Mouse (Mus musculus): ENCODE measurements around the gene Bnc2. TPM values are rescaled to one million over a fixed set of nuclear protein-coding genes. Genes with fewer than 3 reads are reported as not detected.

Gene Bnc2
- total RNA-seq, 2 experiments from 2014 or later = not detected

DNA sequence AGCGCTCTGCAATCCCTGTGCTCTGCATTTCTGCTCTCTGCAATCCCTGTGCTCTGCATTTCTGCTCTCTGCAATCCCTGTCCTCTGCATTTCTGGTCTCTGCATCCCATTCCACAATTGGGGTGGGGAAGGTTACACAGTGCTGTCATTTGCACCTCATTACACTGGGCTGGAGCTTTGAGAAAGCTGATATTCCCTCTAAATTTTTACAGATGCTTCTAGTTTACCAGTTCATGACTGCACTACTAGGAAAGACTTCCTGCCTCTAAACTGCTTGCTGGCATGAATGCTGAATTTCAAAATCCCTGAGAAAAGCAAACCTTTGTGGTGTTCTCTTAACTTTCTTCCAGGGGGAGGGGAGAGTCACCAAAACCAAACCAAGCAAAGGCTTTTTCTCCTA, 41.1 kb downstream of the Bnc2 start:
- ATAC-seq (replicated peaks; ENCODE audit: poor library complexity) = no peak

DNA sequence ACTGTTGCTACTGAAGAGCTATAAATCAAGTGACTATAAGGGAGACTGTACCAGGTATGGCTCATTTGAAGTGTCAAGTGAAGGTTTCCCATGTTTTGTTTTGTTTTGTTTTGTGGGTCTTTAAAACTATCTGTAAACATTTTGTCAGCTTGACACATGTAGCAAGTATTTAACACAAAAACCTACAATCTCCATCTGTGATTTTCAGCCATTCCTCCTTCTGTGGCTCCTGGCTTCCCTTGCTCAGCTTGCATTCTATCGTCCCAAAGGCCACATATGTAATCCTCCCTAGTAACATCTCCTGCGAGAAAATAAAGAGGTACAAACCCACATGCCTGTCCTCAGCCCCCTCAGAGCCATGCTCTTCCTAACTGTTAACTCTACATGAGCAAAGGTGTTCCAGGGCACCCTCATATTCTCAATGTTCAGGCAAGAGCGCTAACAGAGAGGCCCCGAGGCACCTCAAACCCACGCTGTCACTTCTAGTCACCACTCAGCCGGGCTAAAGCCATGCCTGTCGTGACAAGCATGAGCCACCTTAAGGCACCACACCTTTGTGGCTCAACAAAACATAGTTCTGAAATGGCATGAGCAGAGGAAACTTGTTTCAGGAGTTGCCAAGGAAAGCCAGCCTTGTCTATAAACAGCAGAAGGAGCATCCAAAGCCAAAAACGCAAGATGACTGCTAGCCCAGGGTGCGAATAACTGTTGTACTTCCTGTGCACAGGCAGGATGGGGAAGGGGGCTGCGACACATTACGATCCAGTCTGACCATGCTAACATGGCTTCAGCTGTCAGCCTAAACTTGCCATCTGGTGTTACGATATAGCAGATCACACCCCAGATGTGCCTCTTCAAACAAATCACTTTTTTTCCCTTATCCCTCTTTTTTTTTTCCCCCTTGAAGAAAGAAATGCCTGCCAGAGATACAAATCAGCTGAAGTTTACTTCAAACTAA, 42.0 kb downstream of the Bnc2 start:
- no peak for ATAC-seq (replicated peaks; ENCODE audit: poor library complexity)

- no peak for ATAC-seq (replicated peaks; ENCODE audit: poor library complexity)
Observed at GRCm38 (mm10) chr4:84627616-84628015, 47.5 kb downstream of the Bnc2 start.

DNA sequence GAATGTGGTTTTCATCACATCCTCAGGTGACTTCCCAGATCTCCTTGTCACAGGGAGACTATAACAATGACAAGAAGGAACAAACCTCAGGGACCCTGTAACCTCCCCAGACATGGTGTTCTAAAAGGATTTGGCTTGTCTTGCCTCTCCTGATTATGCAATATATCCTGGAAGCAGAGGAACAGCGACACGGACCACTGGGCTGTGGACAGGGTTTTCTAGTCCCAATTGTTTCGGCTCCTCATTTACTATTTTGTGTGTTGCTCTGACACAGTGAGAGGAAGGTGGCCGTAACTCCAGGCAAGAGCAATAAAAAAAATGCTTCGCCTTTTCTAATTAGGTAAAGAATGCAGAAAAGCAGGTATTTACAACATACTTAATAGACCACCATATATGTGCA, 51.8 kb downstream of the Bnc2 start:
- no peak for ATAC-seq (replicated peaks; ENCODE audit: poor library complexity)

- ATAC-seq (replicated peaks; ENCODE audit: poor library complexity) = no peak
Observed at GRCm38 (mm10) chr4:84621785-84622184, 53.3 kb downstream of the Bnc2 start.

DNA sequence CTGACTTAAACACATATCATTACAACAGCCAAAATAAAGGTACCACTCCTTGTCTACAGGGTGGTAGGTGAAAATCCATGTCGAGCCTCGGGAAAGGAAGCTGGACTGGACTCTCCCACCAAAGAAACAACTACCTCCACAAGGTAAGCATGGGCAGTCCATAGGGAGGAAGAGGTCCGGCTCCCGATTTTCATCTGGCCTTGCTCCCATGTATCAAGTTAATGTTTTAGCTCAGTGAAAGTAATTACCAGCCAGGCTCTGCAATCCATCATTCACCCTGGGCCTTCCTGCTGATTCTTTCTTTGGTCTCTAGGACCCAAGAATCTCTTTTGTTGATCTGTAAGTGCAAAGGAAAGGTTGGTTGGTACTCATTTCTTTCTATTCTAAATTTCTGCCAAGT, 65.2 kb downstream of the Bnc2 start:
- ATAC-seq (replicated peaks; ENCODE audit: poor library complexity) = no peak

DNA sequence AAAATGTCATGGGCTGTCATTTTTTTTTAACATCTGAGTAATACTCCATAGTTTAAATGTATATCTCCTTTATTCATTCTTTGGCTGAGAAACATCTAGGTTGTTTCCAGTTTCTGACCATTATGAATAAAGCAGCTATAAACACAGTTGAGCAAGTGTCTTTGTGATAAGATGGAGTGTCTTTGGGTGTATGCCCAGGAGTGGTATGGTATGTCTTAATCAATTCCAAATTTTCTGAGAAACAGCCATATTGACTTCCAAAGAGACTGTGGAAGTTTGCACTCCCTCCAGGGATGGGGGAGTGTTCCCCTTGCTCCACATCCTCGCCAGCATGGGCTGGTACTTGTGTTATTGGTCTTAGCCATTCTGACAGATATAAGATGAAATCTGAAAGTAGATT, 70.6 kb downstream of the Bnc2 start:
- ATAC-seq (replicated peaks; ENCODE audit: poor library complexity) = no peak

DNA sequence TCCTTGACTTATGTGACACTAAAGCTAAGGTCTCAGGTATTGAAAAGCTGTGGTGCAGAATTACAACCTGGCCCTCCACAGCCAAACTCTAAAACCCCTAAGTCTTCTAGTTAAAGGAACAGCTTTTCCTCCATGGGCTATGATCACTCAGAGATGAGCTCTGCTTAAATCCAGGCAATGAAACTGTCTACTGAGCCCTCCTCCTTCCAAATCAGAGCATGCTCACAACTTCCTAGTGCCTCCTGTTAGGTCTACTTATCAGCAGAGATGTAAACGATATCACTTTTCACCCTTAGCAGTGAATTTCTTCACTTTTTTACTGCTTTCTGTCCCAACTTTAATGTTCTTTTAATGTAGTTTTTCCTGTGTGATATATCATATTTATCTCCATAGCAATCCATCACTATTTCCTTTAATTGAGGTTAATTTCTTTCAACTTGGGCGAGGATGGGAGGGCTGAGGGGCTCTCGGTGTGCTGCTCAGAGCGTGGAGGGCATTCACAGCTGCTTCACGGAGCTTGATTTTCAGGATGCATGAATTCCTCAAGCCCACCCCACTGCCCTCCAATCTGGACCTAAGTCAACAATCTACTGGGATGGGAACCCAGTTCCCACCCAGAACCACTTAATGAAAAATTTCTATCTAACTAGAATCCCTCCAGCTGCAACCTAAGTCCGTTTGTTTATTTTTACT, 94.7 kb downstream of the Bnc2 start:
- no peak for ATAC-seq (replicated peaks; ENCODE audit: poor library complexity)

GRCm38 (mm10) chr4:84578296-84578695, 96.8 kb downstream of the Bnc2 start:
- no peak for ATAC-seq (replicated peaks; ENCODE audit: poor library complexity)

GRCm38 (mm10) chr4:84566123-84566522, 109.0 kb downstream of the Bnc2 start:
- ATAC-seq (replicated peaks; ENCODE audit: poor library complexity) = no peak

DNA sequence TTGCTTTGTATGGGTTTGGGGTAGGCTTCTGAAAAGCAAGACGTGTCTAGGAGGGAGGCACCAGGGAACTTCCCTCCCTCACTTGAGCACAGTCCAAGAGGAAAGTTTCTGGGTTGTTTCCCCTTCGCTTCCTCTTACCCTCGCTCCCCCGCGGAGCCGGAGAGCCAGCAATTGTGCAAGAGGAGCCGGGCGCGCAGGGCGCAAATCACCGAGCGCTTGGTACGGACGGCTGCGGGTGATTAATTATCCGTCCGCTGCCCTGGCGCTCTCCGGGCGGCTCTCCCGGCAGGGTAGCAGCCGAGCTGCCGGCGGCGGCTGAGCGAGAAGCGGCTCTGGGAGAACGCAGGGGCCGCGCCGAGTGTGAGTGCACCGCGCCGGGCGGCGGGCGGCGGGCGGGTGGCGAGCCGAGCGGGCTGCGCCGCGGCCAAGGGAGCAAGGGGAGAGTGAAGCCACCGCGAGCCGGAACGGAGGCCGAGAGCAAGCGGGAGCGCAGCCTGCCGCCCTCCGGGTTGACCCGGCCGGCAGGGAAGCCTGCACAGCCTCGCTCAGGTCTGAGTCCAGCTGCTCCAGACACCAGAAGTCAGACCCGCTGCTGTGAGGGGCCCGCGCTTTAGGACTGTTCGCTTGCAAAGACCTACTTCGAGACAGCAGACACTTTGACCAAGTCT, 129.7 kb downstream of the Bnc2 start:
- peak; percentile 93 for ATAC-seq (replicated peaks; ENCODE audit: poor library complexity)

DNA sequence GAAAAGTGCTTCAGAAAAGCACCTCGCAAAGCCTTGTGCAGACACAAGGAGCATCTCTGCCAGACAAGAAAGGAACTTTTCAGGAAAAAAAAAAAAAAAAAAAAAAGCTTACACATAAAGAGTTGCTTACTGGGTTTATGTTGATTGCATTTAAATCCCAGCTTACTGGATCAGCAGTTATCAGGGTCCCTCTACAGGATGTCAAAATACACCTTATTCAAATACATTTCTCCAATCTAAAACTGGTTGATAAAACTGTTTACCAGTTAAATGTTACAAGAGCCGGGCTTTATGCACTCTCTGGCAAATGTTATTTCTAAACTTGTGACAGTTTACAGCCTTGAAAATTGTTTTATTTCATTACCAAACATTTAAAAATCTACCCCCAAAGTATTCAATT, 130.4 kb downstream of the Bnc2 start:
- ATAC-seq (replicated peaks; ENCODE audit: poor library complexity) = no peak

GRCm38 (mm10) chr4:84540531-84540930, 134.5 kb downstream of the Bnc2 start:
- no peak for ATAC-seq (replicated peaks; ENCODE audit: poor library complexity)

GRCm38 (mm10) chr4:84539396-84539795, 135.7 kb downstream of the Bnc2 start:
- no peak for ATAC-seq (replicated peaks; ENCODE audit: poor library complexity)

DNA sequence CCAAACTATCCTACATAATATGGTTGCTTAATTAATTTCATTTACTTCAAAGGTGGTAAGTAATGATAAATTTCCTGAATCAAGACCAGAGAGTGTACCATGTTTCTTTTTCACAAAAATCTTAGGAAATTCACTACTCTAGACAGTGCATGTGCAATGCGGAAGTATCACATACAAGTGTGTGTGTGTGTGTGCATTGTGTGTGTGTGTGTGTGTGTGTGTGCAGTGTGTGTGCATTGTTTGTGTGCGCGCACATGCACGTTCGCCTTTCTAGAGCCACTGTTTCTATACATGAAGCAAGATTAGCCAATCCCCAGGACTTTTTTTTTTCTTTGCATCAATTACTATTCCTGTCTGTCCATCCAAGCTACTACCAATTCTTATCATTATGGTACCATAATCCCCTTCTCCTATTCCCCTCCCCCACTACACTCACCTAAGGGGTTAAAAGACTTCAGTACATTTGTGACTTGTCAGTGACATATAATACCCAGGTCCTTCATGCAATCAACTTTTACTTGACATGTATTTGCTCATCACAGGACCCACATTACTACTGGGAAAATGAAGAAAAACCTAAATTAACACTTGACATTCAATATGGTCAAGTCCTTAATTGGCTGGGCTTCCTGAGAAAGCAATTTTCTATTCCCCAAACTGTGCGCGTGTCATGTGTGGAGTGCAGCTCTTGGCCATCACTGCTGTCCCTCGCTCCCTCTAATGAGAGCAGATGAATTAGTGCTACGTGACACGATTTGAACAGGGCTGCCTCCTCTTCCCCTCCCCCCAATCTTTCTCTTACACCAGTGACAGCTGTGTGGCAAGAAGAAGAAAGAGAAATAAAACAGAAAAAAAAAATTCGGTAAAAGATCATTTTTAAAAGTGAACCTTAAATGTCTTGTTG, 145.9 kb downstream of the Bnc2 start:
- no peak for ATAC-seq (replicated peaks; ENCODE audit: poor library complexity)

GRCm38 (mm10) chr4:84528358-84528757, 146.7 kb downstream of the Bnc2 start:
- no peak for ATAC-seq (replicated peaks; ENCODE audit: poor library complexity)

DNA sequence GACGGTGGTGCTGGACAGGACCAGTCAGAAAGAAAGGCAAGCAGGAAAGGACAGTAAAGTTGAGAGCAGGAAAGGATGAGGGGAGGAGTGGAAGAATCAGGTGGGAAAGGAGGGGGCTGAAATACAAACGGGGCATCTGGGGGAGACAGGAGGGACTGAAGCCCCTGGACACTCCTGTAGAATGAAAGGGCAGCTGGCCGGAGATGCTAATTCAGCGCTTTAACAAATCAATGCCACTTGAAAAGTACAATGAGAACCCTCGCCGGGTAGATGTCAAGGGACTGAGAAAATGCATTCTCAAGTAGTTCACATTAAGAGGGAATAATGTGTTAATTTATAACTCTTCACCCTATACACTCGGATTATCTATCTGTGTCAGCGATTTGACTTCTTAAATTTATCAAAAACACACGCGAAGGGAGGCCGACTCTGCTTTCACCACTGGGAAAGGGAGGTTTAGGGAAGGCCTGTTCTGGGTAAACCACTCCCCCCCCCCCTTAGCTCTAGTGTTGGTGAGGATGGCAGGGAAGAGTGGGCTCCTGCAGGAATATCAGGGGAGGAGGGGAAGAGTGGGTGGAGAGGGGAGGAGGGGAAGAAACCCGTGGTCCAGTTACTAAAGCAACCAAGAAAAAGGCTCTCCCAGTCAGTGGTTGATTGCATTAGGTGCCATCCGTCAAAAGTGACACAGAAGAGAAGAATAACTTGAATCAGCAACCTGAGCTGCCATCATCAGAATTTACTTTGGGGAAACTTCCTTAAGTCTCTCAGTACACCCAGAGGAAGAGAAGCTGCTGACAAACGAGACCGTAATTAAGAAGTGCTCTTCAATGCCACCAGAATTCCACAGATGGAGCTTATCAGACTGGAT, 147.8 kb downstream of the Bnc2 start:
- ATAC-seq (replicated peaks; ENCODE audit: poor library complexity) = no peak

- no peak for ATAC-seq (replicated peaks; ENCODE audit: poor library complexity)
Observed at GRCm38 (mm10) chr4:84523651-84524221, 151.3 kb downstream of the Bnc2 start.

- ATAC-seq (replicated peaks; ENCODE audit: poor library complexity) = no peak
Observed at GRCm38 (mm10) chr4:84523211-84523610, 151.9 kb downstream of the Bnc2 start.

Measured in megakaryocyte progenitor cell, adult 5-6 weeks (primary cell).